Mouse (Mus musculus) forebrain, embryonic 11.5 days (tissue): ENCODE measurements at regions not wholly inside any gene's neighbourhood (a gene's known extent, or its start where the extent isn't known, plus 50 kb on each side); places are given as distances from the start of the nearest gene placed in this dataset.

Experiments used
- ATAC-seq: fragments of 200-750 bp; cut with Nextera tagmentation; replicated peaks from 2 replicates; pipeline ENCODE4 v1.8.0; 2017; ENCODE audit warnings: moderate TSS enrichment; ENCODE audit not compliant: low FRiP score
- DNase-seq: peaks from one replicate; pipeline ENCODE4 v3.0.0-alpha.2; 2017; ENCODE audit warnings: low spot score
- H3K27ac ChIP-seq: fragments of 300-500 bp; sonication (generic); 2 replicates; pipeline ENCODE4 v1.5.1; 2014; ENCODE audit warnings: low read depth, low read length
- H3K27me3 ChIP-seq: fragments of 300-500 bp; sonication (generic); 2 replicates; pipeline ENCODE4 v1.6.1; 2014; ENCODE audit warnings: mild to moderate bottlenecking, low read length, mixed read lengths; ENCODE audit not compliant: control insufficient read depth, insufficient read depth
- H3K36me3 ChIP-seq: fragments of 300-500 bp; sonication (generic); 2 replicates; pipeline ENCODE4 v1.6.1; 2014; ENCODE audit warnings: mild to moderate bottlenecking, low read length, moderate library complexity, mixed read lengths; ENCODE audit not compliant: control insufficient read depth, insufficient read depth
- H3K4me1 ChIP-seq: fragments of 300-500 bp; sonication (generic); replicated peaks from 2 replicates; pipeline ENCODE4 v1.6.1; 2014; ENCODE audit warnings: low read length, mixed read lengths; ENCODE audit not compliant: control insufficient read depth, insufficient read depth
- H3K4me2 ChIP-seq: fragments of 300-500 bp; sonication (generic); 2 replicates; pipeline ENCODE4 v1.6.1; 2014; ENCODE audit warnings: low read depth, mild to moderate bottlenecking, low read length, moderate library complexity, mixed read lengths; ENCODE audit not compliant: severe bottlenecking
- H3K4me3 ChIP-seq: fragments of 300-500 bp; sonication (generic); 2 replicates; pipeline ENCODE4 v1.5.1; 2014; ENCODE audit warnings: low read depth, low read length
- H3K9ac ChIP-seq: fragments of 300-500 bp; sonication (generic); 2 replicates; pipeline ENCODE4 v1.6.1; 2014; ENCODE audit warnings: low read length
- H3K9me3 ChIP-seq: fragments of 300-500 bp; sonication (generic); 2 replicates; pipeline ENCODE4 v1.6.1; 2016; ENCODE audit warnings: low read length, mixed read lengths; ENCODE audit not compliant: control insufficient read depth
- WGBS: fragments of 180-500 bp; shearing (Covaris S2); extraction: QIAGEN DNeasy Blood & Tissue Kit; methylation state at CpG from one replicate; pipeline ENCODE4 v1.1.7; 2014; 5-methylcytosine and 5-hydroxymethylcytosine counted together

- DNase-seq, result no peak
- WGBS, result 81% methylated on average over 3 of the region's 3 CpGs
- no peaks in the 10 kb centered on the region for H3K4me1 ChIP-seq
- no peaks in the 10 kb centered on the region for H3K36me3 ChIP-seq
- H3K9me3 ChIP-seq, result no peaks in the 10 kb centered on the region
- no peak overlapping the region for H3K9ac ChIP-seq
- H3K27me3 ChIP-seq, result peaks cover 2% of the 10 kb centered on the region
- H3K27ac ChIP-seq, result no peak overlapping the region
- no peak overlapping the region for H3K4me3 ChIP-seq
- H3K4me2 ChIP-seq, result no peak overlapping the region
- no peak for ATAC-seq
Observed at GRCm38 (mm10) chrX:166785615-166786014, 200.1 kb upstream of the Egfl6 start.

- DNase-seq, result no peak
- no peak overlapping the region for H3K9ac ChIP-seq
- H3K4me3 ChIP-seq, result no peak overlapping the region
- H3K4me1 ChIP-seq, result no peaks in the 10 kb centered on the region
- H3K36me3 ChIP-seq, result no peaks in the 10 kb centered on the region
- no peaks in the 10 kb centered on the region; the same call in none of the 2 replicates for H3K27me3 ChIP-seq
- H3K27ac ChIP-seq, result no peak overlapping the region
- ATAC-seq, result no peak
- H3K9me3 ChIP-seq, result no peaks in the 10 kb centered on the region
- H3K4me2 ChIP-seq, result no peak overlapping the region
- 84% methylated on average over 2 of the region's 2 CpGs for WGBS
Observed at GRCm38 (mm10) chrX:166783377-166783776, 197.9 kb upstream of the Egfl6 start.

GRCm38 (mm10) chrX:166779334-166780092, 194.0 kb upstream of the Egfl6 start:
- Histone ChIP-seq H3K27me3 (no peaks in the 10 kb centered on the region; the same call in 1 of the 2 replicates), H3K4me2 (no peak overlapping the region), H3K4me3 (no peak overlapping the region), H3K9me3 (no peaks in the 10 kb centered on the region), H3K36me3 (no peaks in the 10 kb centered on the region), H3K27ac (peak overlapping the region; percentile 31; the same call in 1 of the 2 replicates), H3K9ac (no peak overlapping the region), H3K4me1 (no peaks in the 10 kb centered on the region)
- DNase-seq (no peak), ATAC-seq (peak; percentile 44; the same call in 1 of the 2 replicates)
- WGBS, result 68% methylated on average over 6 of the region's 6 CpGs

GRCm38 (mm10) chrX:166773408-166773854, 187.9 kb upstream of the Egfl6 start:
- H3K4me2 ChIP-seq, result no peak overlapping the region
- ATAC-seq (peak; percentile 53; the same call in 1 of the 2 replicates), DNase-seq (peak; percentile 52)
- H3K4me3 ChIP-seq, result no peak overlapping the region
- 17% methylated on average over 6 of the region's 6 CpGs for WGBS
- H3K9me3 ChIP-seq, result no peaks in the 10 kb centered on the region
- no peak overlapping the region for H3K9ac ChIP-seq
- H3K36me3 ChIP-seq, result no peaks in the 10 kb centered on the region
- no peak overlapping the region for H3K27ac ChIP-seq
- peaks cover 9% of the 10 kb centered on the region for H3K27me3 ChIP-seq
- H3K4me1 ChIP-seq, result no peaks in the 10 kb centered on the region

GRCm38 (mm10) chrX:166766991-166767390, 181.5 kb upstream of the Egfl6 start:
- H3K4me3 ChIP-seq, result no peak overlapping the region
- DNase-seq, result no peak
- H3K36me3 ChIP-seq, result no peaks in the 10 kb centered on the region
- H3K4me1 ChIP-seq, result no peaks in the 10 kb centered on the region
- no peak overlapping the region for H3K9ac ChIP-seq
- H3K9me3 ChIP-seq, result no peaks in the 10 kb centered on the region
- H3K4me2 ChIP-seq, result no peak overlapping the region
- no peak for ATAC-seq
- 75% methylated on average over 6 of the region's 6 CpGs for WGBS
- H3K27me3 ChIP-seq, result peaks cover 12% of the 10 kb centered on the region; the same call in 1 of the 2 replicates
- no peak overlapping the region for H3K27ac ChIP-seq

GRCm38 (mm10) chrX:166765647-166766046, 180.1 kb upstream of the Egfl6 start:
- Histone ChIP-seq H3K4me1 (no peaks in the 10 kb centered on the region), H3K4me3 (no peak overlapping the region), H3K9me3 (no peaks in the 10 kb centered on the region), H3K27me3 (peaks cover 12% of the 10 kb centered on the region; the same call in 1 of the 2 replicates), H3K4me2 (no peak overlapping the region), H3K36me3 (no peaks in the 10 kb centered on the region), H3K9ac (no peak overlapping the region), H3K27ac (no peak overlapping the region)
- DNase-seq (no peak), ATAC-seq (no peak)
- 81% methylated on average over 2 of the region's 2 CpGs for WGBS

GRCm38 (mm10) chrX:166762098-166762497, 176.6 kb upstream of the Egfl6 start:
- no peak overlapping the region for H3K4me3 ChIP-seq
- no peaks in the 10 kb centered on the region for H3K36me3 ChIP-seq
- no peaks in the 10 kb centered on the region for H3K4me1 ChIP-seq
- ATAC-seq (no peak), DNase-seq (no peak)
- no peak overlapping the region for H3K9ac ChIP-seq
- H3K27me3 ChIP-seq, result peaks cover 7% of the 10 kb centered on the region; the same call in 1 of the 2 replicates
- WGBS, result 86% methylated on average over 2 of the region's 2 CpGs
- H3K4me2 ChIP-seq, result no peak overlapping the region
- H3K9me3 ChIP-seq, result no peaks in the 10 kb centered on the region
- H3K27ac ChIP-seq, result no peak overlapping the region

- no peak overlapping the region for H3K9ac ChIP-seq
- H3K4me2 ChIP-seq, result no peak overlapping the region
- no peaks in the 10 kb centered on the region for H3K4me1 ChIP-seq
- DNase-seq, result no peak
- H3K9me3 ChIP-seq, result no peaks in the 10 kb centered on the region
- H3K4me3 ChIP-seq, result no peak overlapping the region
- no peak overlapping the region for H3K27ac ChIP-seq
- H3K36me3 ChIP-seq, result no peaks in the 10 kb centered on the region
- ATAC-seq, result no peak
- no peaks in the 10 kb centered on the region; the same call in 1 of the 2 replicates for H3K27me3 ChIP-seq
- WGBS, result 50% methylated on average over 1 of the region's 1 CpGs
Observed at GRCm38 (mm10) chrX:166757152-166757551, 171.6 kb upstream of the Egfl6 start.
